Mouse (Mus musculus) midbrain, embryonic 15.5 days (tissue): ENCODE data around the gene Gfpt2. TPM values are rescaled to one million over a fixed set of nuclear protein-coding genes. Genes with fewer than 3 reads are reported as not detected.
A peak's percentile ranks its signal among the peaks of the same experiment; 100 is the strongest.
"Not testable (repeated sequence)": the region's sequence is repeated elsewhere in the genome, so short reads cannot be mapped to it uniquely, and the experiment has no call there.

Source experiments
- ATAC-seq: fragments of 200-750 bp; cut with Nextera tagmentation; replicated peaks from 2 replicates; pipeline ENCODE4 v1.8.0; 2017; ENCODE audit warnings: moderate TSS enrichment
- H3K27ac ChIP-seq: fragments of 300-500 bp; sonication (generic); 2 replicates; pipeline ENCODE4 v1.5.1; 2015; ENCODE audit warnings: mild to moderate bottlenecking, inconsistent platforms
- H3K27me3 ChIP-seq: fragments of 300-500 bp; sonication (generic); replicated peaks from 2 replicates; pipeline ENCODE4 v1.6.1; 2015; ENCODE audit warnings: inconsistent platforms
- H3K36me3 ChIP-seq: fragments of 300-500 bp; sonication (generic); replicated peaks from 2 replicates; pipeline ENCODE4 v1.6.1; 2015; ENCODE audit warnings: inconsistent platforms
- H3K4me1 ChIP-seq: fragments of 300-500 bp; sonication (generic); 2 replicates; pipeline ENCODE4 v1.6.1; 2015; ENCODE audit warnings: inconsistent platforms
- H3K4me2 ChIP-seq: fragments of 300-500 bp; sonication (generic); 2 replicates; pipeline ENCODE4 v1.6.1; 2015; ENCODE audit warnings: inconsistent platforms, mild to moderate bottlenecking, moderate library complexity
- H3K4me3 ChIP-seq: fragments of 300-500 bp; sonication (generic); 2 replicates; pipeline ENCODE4 v1.5.1; 2015; ENCODE audit warnings: mild to moderate bottlenecking, inconsistent platforms
- H3K9ac ChIP-seq: fragments of 300-500 bp; sonication (generic); 2 replicates; pipeline ENCODE4 v1.6.1; 2015; ENCODE audit warnings: mild to moderate bottlenecking, inconsistent platforms
- H3K9me3 ChIP-seq: fragments of 300-500 bp; sonication (generic); 2 replicates; pipeline ENCODE4 v1.6.1; 2016; ENCODE audit warnings: inconsistent platforms
- WGBS: fragments of 180-500 bp; shearing (Covaris S2); methylation state at CpG from one replicate; pipeline ENCODE4 v1.1.7; 2015; ENCODE audit warnings: mixed read lengths; 5-methylcytosine and 5-hydroxymethylcytosine counted together
- polyA plus RNA-seq: library from polyadenylated mRNA; unstranded; fragments of >200 nt; fragmentation: Nextera tagmentation; extraction: Ambion mirVana; gene quantifications from 2 replicates; pipeline ENCODE4 v1.2.1, GENCODE M21; 2015

Gfpt2 gene
- polyA plus RNA-seq, 1 experiment from 2014 or later: 6.1 TPM

DNA sequence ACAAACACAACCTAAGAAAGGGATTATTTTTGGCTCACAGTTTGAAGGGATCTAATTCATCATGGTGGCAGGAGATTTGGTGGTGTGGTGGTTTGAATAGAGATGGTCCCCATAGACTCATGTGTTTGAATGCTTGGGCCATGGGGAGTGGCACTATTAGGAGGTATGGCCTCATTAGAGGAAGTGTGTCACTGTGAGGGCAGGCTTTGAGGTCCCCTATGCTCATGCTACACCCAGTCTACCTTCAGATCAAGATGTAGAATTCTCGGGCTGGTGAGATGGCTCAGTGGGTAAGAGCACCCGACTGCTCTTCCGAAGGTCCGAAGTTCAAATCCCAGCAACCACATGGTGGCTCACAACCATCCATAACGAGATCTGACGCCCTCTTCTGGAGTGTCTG is 26.5 kb upstream of the Gfpt2 start:
- not testable (repeated sequence) for H3K9ac ChIP-seq

DNA sequence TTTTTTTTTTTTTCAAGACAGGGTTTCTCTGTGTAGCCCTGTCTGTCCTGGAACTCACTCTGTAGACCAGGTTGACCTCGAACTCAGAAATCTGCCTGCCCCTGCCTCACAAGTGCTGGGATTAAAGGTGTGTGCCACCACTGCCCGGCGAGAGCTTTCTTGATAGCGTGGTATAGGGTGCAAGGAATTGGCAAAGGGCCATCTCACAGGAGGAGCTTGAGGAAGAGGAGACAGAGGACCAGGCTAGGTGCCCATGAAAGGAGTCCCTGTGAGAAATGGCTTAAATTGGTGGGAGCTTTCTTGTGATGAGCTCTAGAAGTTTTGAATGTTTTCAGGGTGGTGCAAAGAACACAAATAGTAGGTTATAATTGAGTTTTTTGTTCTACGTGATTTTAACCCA is 25.2 kb upstream of the Gfpt2 start:
- 96% methylated on average over 5 of the region's 5 CpGs for WGBS
- no peaks in the 10 kb centered on the region for H3K4me1 ChIP-seq
- no peak overlapping the region for H3K4me2 ChIP-seq

More for the DNA sequence above, 26.5 kb upstream of the Gfpt2 start:
- H3K27me3 ChIP-seq, H3K27ac ChIP-seq, H3K9me3 ChIP-seq, H3K4me3 ChIP-seq, ATAC-seq, H3K4me2 ChIP-seq, H3K4me1 ChIP-seq, H3K36me3 ChIP-seq: not testable (repeated sequence)
- 98% methylated on average over 4 of the region's 6 CpGs for WGBS

DNA sequence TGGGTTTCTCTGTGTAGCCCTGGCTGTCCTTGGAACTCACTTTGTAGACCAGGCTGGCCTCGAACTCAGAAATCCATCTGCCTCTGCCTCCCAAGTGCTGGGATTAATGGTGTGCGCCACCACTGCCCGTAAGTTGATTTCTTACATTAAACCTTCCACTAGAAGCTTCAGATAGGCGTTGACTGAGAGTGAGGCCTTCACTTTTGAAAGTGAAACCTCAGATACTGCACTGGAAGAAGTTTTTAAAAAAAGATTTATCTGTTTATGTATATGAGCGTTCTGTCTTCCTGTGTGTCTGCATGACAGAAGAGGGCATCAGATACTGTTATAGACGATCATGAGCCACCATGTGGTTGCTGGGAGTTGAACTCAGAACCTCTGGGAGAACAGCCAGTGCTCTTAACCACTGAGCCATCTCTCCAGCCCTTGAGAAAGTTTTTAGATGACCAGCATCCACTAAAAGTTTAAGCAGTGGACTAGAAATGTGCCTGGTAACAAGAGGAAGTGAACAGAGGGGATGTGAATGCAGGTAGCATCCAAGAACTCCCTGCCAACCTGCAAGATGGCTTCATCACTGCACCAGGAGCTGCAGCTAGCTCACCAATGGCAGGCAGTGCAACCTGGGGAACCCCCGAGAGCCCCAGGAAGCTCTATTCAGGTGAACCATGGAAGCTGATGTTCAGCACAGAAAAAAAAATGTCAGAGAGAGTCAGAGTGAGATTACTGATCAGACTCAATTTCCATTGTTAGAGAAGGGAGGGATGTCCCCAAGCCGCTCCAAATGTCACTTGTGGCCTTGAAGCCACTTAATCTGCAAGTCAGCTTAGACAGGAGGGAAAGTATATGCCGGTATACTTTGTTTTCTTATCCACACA is 23.1 kb upstream of the Gfpt2 start:
- Histone ChIP-seq H3K9me3 (no peaks in the 10 kb centered on the region), H3K36me3 (no peaks in the 10 kb centered on the region), H3K27me3 (no peaks in the 10 kb centered on the region), H3K4me2 (no peak overlapping the region), H3K27ac (no peak overlapping the region), H3K4me3 (no peak overlapping the region), H3K4me1 (no peaks in the 10 kb centered on the region), H3K9ac (no peak overlapping the region)
- no peak for ATAC-seq
- 77% methylated on average over 9 of the region's 9 CpGs for WGBS

More for the DNA sequence above, 25.2 kb upstream of the Gfpt2 start:
- no peak overlapping the region for H3K9ac ChIP-seq
- no peaks in the 10 kb centered on the region for H3K27me3 ChIP-seq
- no peak overlapping the region for H3K27ac ChIP-seq
- no peaks in the 10 kb centered on the region for H3K36me3 ChIP-seq
- no peaks in the 10 kb centered on the region for H3K9me3 ChIP-seq
- ATAC-seq: no peak
- H3K4me3 ChIP-seq: no peak overlapping the region

- Histone ChIP-seq H3K9ac (no peak overlapping the region), H3K4me2 (no peak overlapping the region), H3K27ac (no peak overlapping the region), H3K4me3 (no peak overlapping the region), H3K36me3 (no peaks in the 10 kb centered on the region), H3K9me3 (no peaks in the 10 kb centered on the region), H3K4me1 (no peaks in the 10 kb centered on the region), H3K27me3 (no peaks in the 10 kb centered on the region)
- ATAC-seq: no peak
- WGBS: 71% methylated on average over 5 of the region's 5 CpGs
These were observed 21.7 kb upstream of the Gfpt2 start for GRCm38 (mm10) chr11:49772251-49772650.

DNA sequence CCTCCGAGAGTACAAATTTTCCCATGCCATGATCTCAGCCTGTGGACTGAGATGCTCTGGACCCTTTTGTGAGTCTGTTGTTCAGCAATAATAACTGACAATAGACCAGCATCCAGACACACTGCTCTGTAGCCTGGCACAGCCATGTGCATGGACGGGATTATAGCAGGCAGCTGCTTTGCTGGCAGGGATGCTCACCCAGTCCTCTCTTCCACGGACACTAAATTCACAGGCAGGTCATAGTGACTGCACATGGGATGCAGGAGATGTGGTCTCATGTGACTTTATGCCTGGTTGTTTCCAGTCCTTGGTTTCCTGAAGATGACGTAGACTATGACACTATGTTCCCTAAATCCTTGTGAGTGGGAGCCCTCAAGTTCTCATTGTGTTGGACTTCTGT is 19.1 kb upstream of the Gfpt2 start:
- Histone ChIP-seq H3K27ac (no peak overlapping the region), H3K27me3 (no peaks in the 10 kb centered on the region), H3K4me1 (no peaks in the 10 kb centered on the region), H3K9me3 (no peaks in the 10 kb centered on the region), H3K9ac (no peak overlapping the region), H3K4me2 (no peak overlapping the region), H3K36me3 (no peaks in the 10 kb centered on the region), H3K4me3 (no peak overlapping the region)
- ATAC-seq: no peak
- 73% methylated on average over 4 of the region's 4 CpGs for WGBS

GRCm38 (mm10) chr11:49778844-49779243 is 15.1 kb upstream of the Gfpt2 start:
- no peak overlapping the region for H3K27ac ChIP-seq
- H3K27me3 ChIP-seq: no peaks in the 10 kb centered on the region
- H3K9ac ChIP-seq: no peak overlapping the region
- WGBS: 84% methylated on average over 6 of the region's 6 CpGs
- no peak for ATAC-seq
- H3K4me1 ChIP-seq: no peaks in the 10 kb centered on the region
- no peak overlapping the region for H3K4me2 ChIP-seq
- no peak overlapping the region for H3K4me3 ChIP-seq
- no peaks in the 10 kb centered on the region for H3K9me3 ChIP-seq
- no peaks in the 10 kb centered on the region for H3K36me3 ChIP-seq

- ATAC-seq: no peak
- WGBS: 78% methylated on average over 4 of the region's 4 CpGs
- no peak overlapping the region for H3K4me3 ChIP-seq
These were observed 13.7 kb upstream of the Gfpt2 start for GRCm38 (mm10) chr11:49780161-49780817.

DNA sequence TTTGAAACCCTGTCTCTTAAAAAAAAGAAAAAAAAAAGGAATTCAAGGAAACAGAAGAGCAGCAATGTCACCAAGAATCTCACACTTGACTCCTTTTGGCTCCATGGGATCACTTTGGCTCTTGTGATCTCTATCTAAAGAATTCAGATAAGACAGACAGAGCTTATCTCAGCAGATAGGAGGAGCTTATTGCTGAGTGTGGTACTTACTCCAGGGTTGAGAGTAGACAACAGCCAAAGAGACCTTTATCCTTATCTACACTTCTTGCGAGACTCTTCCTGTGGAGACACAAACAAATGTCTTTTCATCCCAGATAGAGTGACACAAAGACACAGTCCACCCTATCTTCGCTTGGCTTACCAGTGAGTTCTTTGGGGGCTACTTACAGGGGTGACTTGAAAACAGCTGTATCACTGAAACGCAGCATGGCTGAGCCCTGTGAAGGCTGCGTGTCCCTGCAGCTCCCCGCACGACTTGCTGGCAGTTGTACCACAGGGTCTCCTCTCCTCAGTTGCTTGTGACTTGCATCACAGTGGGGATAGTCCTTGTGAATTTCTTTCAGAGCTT is 12.1 kb upstream of the Gfpt2 start:
- no peak overlapping the region for H3K27ac ChIP-seq
- no peaks in the 10 kb centered on the region; the same call in 1 of the 2 replicates for H3K27me3 ChIP-seq
- ATAC-seq: no peak
- H3K9ac ChIP-seq: no peak overlapping the region
- no peak overlapping the region for H3K4me2 ChIP-seq
- no peaks in the 10 kb centered on the region for H3K9me3 ChIP-seq
- 69% methylated on average over 6 of the region's 6 CpGs for WGBS
- H3K36me3 ChIP-seq: no peaks in the 10 kb centered on the region
- no peak overlapping the region for H3K4me3 ChIP-seq
- H3K4me1 ChIP-seq: no peaks in the 10 kb centered on the region

More at GRCm38 (mm10) chr11:49780161-49780817, 13.7 kb upstream of the Gfpt2 start:
- no peaks in the 10 kb centered on the region for H3K27me3 ChIP-seq
- H3K27ac ChIP-seq: no peak overlapping the region
- H3K9ac ChIP-seq: no peak overlapping the region
- H3K4me1 ChIP-seq: no peaks in the 10 kb centered on the region
- no peaks in the 10 kb centered on the region for H3K9me3 ChIP-seq
- H3K36me3 ChIP-seq: no peaks in the 10 kb centered on the region
- H3K4me2 ChIP-seq: no peak overlapping the region

GRCm38 (mm10) chr11:49793131-49793530 is 847 bp upstream of the Gfpt2 start:
- no peaks in the 10 kb centered on the region for H3K27me3 ChIP-seq
- H3K4me2 ChIP-seq: no peak overlapping the region
- H3K27ac ChIP-seq: no peak overlapping the region
- 8% methylated on average over 14 of the region's 14 CpGs for WGBS
- ATAC-seq: peak; percentile 8; the same call in 1 of the 2 replicates
- H3K9ac ChIP-seq: no peak overlapping the region
- H3K4me1 ChIP-seq: peaks cover 15% of the 10 kb centered on the region
- no peaks in the 10 kb centered on the region for H3K36me3 ChIP-seq
- H3K4me3 ChIP-seq: no peak overlapping the region
- no peaks in the 10 kb centered on the region for H3K9me3 ChIP-seq

GRCm38 (mm10) chr11:49794342-49795144 is 565 bp downstream of the Gfpt2 start:
- Histone ChIP-seq H3K4me1 (peaks cover 15% of the 10 kb centered on the region), H3K27me3 (no peaks in the 10 kb centered on the region), H3K4me2 (peak overlapping the region; percentile 94), H3K9ac (peak overlapping the region; percentile 75), H3K9me3 (no peaks in the 10 kb centered on the region), H3K4me3 (peak overlapping the region; percentile 70), H3K27ac (peak overlapping the region; percentile 43; the same call in 1 of the 2 replicates), H3K36me3 (no peaks in the 10 kb centered on the region)
- under 1% methylated on average over 45 of the region's 45 CpGs for WGBS
- ATAC-seq: no peak; the same call in 1 of the 2 replicates

DNA sequence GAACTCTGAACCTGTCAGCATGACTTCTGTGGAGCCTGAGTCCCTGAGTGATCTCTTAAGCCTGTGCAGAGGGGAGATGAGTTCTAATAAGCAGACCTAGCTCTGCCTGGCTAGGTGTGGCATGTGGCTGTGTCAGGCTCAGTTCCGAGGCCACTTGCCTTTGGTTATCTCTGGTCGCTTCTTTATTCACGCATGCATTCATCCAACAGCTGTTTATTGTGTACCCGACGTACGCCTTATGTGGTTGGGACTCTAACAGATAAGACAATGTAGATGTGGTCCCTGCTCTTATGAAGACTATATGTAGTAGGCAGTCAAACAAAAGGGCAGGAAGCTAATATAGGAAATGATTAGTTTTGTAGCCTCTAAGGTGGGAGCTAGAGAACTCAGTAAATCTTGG is 5.0 kb downstream of the Gfpt2 start:
- H3K27ac ChIP-seq: no peak overlapping the region
- H3K4me1 ChIP-seq: peaks cover 18% of the 10 kb centered on the region
- H3K36me3 ChIP-seq: no peaks in the 10 kb centered on the region
- no peak overlapping the region for H3K4me2 ChIP-seq
- H3K27me3 ChIP-seq: no peaks in the 10 kb centered on the region
- H3K4me3 ChIP-seq: no peak overlapping the region
- H3K9me3 ChIP-seq: no peaks in the 10 kb centered on the region
- no peak for ATAC-seq
- WGBS: 88% methylated on average over 6 of the region's 6 CpGs
- no peak overlapping the region for H3K9ac ChIP-seq

GRCm38 (mm10) chr11:49801516-49801915 is 7.5 kb downstream of the Gfpt2 start:
- no peak overlapping the region for H3K27ac ChIP-seq
- WGBS: 78% methylated on average over 4 of the region's 4 CpGs
- no peaks in the 10 kb centered on the region for H3K36me3 ChIP-seq
- no peak overlapping the region for H3K4me3 ChIP-seq
- H3K4me2 ChIP-seq: no peak overlapping the region
- ATAC-seq: no peak
- H3K4me1 ChIP-seq: peaks cover 6% of the 10 kb centered on the region; the same call in 1 of the 2 replicates
- no peaks in the 10 kb centered on the region for H3K9me3 ChIP-seq
- H3K9ac ChIP-seq: no peak overlapping the region
- no peaks in the 10 kb centered on the region for H3K27me3 ChIP-seq
